Mouse (Mus musculus): Measurements from ENCODE around the gene Ptprr. TPM values are rescaled to one million over a fixed set of nuclear protein-coding genes. Genes with fewer than 3 reads are reported as not detected.

The Ptprr gene
- total RNA-seq, 2 experiments from 2014 or later, result 17.0 to 18.5 TPM

Other genes starting within 250 kb of the Ptprr start
- under 1 TPM; 0.28 to 0.98 TPM for gene Tspan8, start 201.4 kb upstream of the Ptprr start, total RNA-seq (2021)
- not detected for gene 4933416C03Rik, start 95.7 kb downstream of the Ptprr start, total RNA-seq (2021)

Data from left cerebral cortex, adult 18-20 months (tissue).